Mouse (Mus musculus) ES-E14 (cell line): ENCODE results near the gene Loxl1.

Experiments used
- CHD2 ChIP-seq: IDR thresholded peaks from 2 replicates; pipeline ENCODE4 v1.6.1; 2014; ENCODE audit warnings: mild to moderate bottlenecking, low read depth, low read length, inconsistent platforms
- MAFK ChIP-seq: IDR thresholded peaks from 2 replicates; pipeline ENCODE4 v1.6.1; 2014; ENCODE audit warnings: mild to moderate bottlenecking, low read depth, low read length, inconsistent platforms; ENCODE audit not compliant: insufficient read depth
- ZC3H11A ChIP-seq: IDR thresholded peaks from 2 replicates; pipeline ENCODE4 v1.6.1; 2012; ENCODE audit warnings: low read depth, mild to moderate bottlenecking, inconsistent platforms, low read length, borderline replicate concordance
- ZNF384 ChIP-seq: IDR thresholded peaks from 2 replicates; pipeline ENCODE4 v1.6.1; 2012; ENCODE audit warnings: low read depth, low read length, inconsistent platforms

DNA sequence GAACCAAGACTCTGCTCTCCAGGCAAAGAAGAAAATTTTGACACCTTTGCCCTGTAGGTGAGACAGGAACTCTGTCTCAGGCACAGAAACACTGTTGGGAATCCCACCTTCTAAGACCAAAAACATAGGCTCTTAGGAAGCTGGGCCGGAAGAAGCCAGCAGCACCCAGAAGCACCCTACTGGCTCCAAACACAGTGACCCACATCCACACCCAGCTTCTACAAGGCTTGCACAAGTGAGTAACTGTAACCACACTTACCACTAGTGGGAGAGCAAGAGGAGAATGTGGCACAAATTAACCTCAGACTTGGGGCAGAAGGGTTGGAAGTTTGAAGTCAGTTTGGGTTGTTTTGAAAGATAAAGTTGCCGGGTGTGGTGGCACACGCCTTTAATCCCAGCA is 37.2 kb downstream of the Loxl1 start:
- TF ChIP-seq MAFK = no peak
- TF ChIP-seq ZNF384 = no peak
- TF ChIP-seq CHD2 = no peak
- TF ChIP-seq ZC3H11A = no peak
